Mouse (Mus musculus) forebrain, embryonic 12.5 days (tissue): ENCODE data around the gene Rrp15. TPM values are rescaled to one million over a fixed set of nuclear protein-coding genes. Genes with fewer than 3 reads are reported as not detected.

Experiments
- ATAC-seq: fragments of 200-750 bp; cut with Nextera tagmentation; 2 replicates; pipeline ENCODE4 v1.8.0; 2017; ENCODE audit warnings: moderate TSS enrichment; ENCODE audit not compliant: low FRiP score
- H3K27ac ChIP-seq: fragments of 300-500 bp; sonication (generic); 2 replicates; pipeline ENCODE4 v1.5.1; 2016; ENCODE audit warnings: mild to moderate bottlenecking
- H3K27me3 ChIP-seq: fragments of 300-500 bp; sonication (generic); 2 replicates; pipeline ENCODE4 v1.6.1; 2016; ENCODE audit warnings: mild to moderate bottlenecking
- H3K36me3 ChIP-seq: fragments of 300-500 bp; sonication (generic); replicated peaks from 2 replicates; pipeline ENCODE4 v1.6.1; 2016; ENCODE audit warnings: mild to moderate bottlenecking
- H3K4me1 ChIP-seq: fragments of 300-500 bp; sonication (generic); 2 replicates; pipeline ENCODE4 v1.6.1; 2016
- H3K4me2 ChIP-seq: fragments of 300-500 bp; sonication (generic); 2 replicates; pipeline ENCODE4 v1.6.1; 2016; ENCODE audit warnings: mild to moderate bottlenecking, moderate library complexity
- H3K4me3 ChIP-seq: fragments of 300-500 bp; sonication (generic); replicated peaks from 2 replicates; pipeline ENCODE4 v1.5.1; 2016; ENCODE audit warnings: mild to moderate bottlenecking
- H3K9ac ChIP-seq: fragments of 300-500 bp; sonication (generic); 2 replicates; pipeline ENCODE4 v1.6.1; 2016; ENCODE audit warnings: mild to moderate bottlenecking
- H3K9me3 ChIP-seq: fragments of 300-500 bp; sonication (generic); 2 replicates; pipeline ENCODE4 v1.6.1; 2016
- WGBS: fragments of 180-500 bp; shearing (Covaris S2); methylation state at CpG from one replicate; pipeline ENCODE4 v1.1.7; 2016; 5-methylcytosine and 5-hydroxymethylcytosine counted together
- polyA plus RNA-seq: library from polyadenylated mRNA; unstranded; fragments of >200 nt; fragmentation: Nextera tagmentation; extraction: Ambion mirVana; gene quantifications from 2 replicates; pipeline ENCODE4 v1.2.1, GENCODE M21; 2016

Gene Rrp15
- polyA plus RNA-seq, 1 experiment from 2014 or later: 58.8 TPM

GRCm38 (mm10) chr1:186692370-186692769, 56.8 kb downstream of the Rrp15 start:
- ATAC-seq: no peak
- no peak overlapping the region for H3K9ac ChIP-seq
- no peaks in the 10 kb centered on the region for H3K36me3 ChIP-seq
- H3K4me1 ChIP-seq: no peaks in the 10 kb centered on the region; the same call in 1 of the 2 replicates
- no peaks in the 10 kb centered on the region for H3K9me3 ChIP-seq
- no peaks in the 10 kb centered on the region for H3K27me3 ChIP-seq
- H3K27ac ChIP-seq: no peak overlapping the region
- H3K4me2 ChIP-seq: no peak overlapping the region
- 93% methylated on average over 4 of the region's 4 CpGs for WGBS
- H3K4me3 ChIP-seq: no peak overlapping the region

- 86% methylated on average over 9 of the region's 9 CpGs for WGBS
- Histone ChIP-seq H3K4me2 (no peak overlapping the region), H3K36me3 (no peaks in the 10 kb centered on the region), H3K27ac (no peak overlapping the region), H3K9me3 (no peaks in the 10 kb centered on the region), H3K4me1 (no peaks in the 10 kb centered on the region; the same call in 1 of the 2 replicates), H3K4me3 (no peak overlapping the region), H3K9ac (no peak overlapping the region), H3K27me3 (no peaks in the 10 kb centered on the region)
- no peak for ATAC-seq
Observed at GRCm38 (mm10) chr1:186691708-186692107, 57.5 kb downstream of the Rrp15 start.

GRCm38 (mm10) chr1:186684041-186684440, 65.1 kb downstream of the Rrp15 start:
- no peak for ATAC-seq
- H3K4me2 ChIP-seq: no peak overlapping the region
- no peaks in the 10 kb centered on the region for H3K9me3 ChIP-seq
- H3K4me1 ChIP-seq: peaks cover 9% of the 10 kb centered on the region
- H3K36me3 ChIP-seq: no peaks in the 10 kb centered on the region
- WGBS: 94% methylated on average over 3 of the region's 3 CpGs
- no peak overlapping the region for H3K4me3 ChIP-seq
- H3K27me3 ChIP-seq: no peaks in the 10 kb centered on the region
- H3K27ac ChIP-seq: no peak overlapping the region
- no peak overlapping the region for H3K9ac ChIP-seq

DNA sequence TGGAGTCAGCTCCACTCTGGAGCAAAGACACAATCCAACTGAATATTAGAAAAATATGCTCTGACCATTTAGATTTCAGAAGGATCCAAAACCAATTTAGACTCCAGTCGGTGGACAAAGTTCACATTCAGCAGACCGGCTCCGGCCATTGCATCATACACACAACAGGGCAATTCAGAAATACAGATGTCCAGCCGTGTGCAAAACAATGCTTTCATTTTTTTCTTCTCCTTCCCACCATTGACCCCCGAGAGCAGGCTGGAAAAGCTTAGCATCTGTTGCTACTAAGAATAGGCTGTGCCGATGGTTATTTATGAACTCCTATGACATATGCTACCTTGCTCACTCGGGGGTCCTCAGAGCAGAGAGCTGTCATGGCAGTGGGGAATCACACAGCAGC, 66.6 kb downstream of the Rrp15 start:
- no peak overlapping the region for H3K9ac ChIP-seq
- ATAC-seq: no peak
- no peak overlapping the region for H3K4me3 ChIP-seq
- no peaks in the 10 kb centered on the region for H3K9me3 ChIP-seq
- H3K4me2 ChIP-seq: no peak overlapping the region
- H3K27ac ChIP-seq: no peak overlapping the region
- H3K36me3 ChIP-seq: no peaks in the 10 kb centered on the region
- WGBS: 41% methylated on average over 7 of the region's 7 CpGs
- H3K4me1 ChIP-seq: peaks cover 9% of the 10 kb centered on the region
- no peaks in the 10 kb centered on the region for H3K27me3 ChIP-seq

DNA sequence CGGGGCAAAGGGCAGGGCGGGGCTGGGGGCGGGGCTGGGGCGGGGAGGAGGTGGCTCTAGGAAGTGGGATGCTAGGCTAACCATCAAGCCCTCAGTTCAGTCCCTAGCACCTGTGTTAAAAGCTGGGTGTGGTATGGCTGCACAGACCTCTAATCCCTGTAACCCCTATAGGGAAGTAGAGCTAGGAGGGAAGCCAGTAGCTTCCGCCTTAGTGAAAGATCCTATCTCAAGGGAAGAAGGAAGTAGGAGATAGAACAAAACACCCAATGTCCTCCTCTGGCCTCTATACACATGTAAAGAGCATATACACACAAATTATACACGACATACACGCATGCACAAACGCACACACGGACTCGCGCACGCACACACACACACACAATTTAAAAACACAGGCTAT, 71.5 kb downstream of the Rrp15 start:
- H3K27ac ChIP-seq: no peak overlapping the region
- no peak overlapping the region for H3K4me3 ChIP-seq
- no peaks in the 10 kb centered on the region for H3K27me3 ChIP-seq
- no peak overlapping the region for H3K9ac ChIP-seq
- no peak overlapping the region for H3K4me2 ChIP-seq
- no peaks in the 10 kb centered on the region for H3K36me3 ChIP-seq
- H3K9me3 ChIP-seq: no peaks in the 10 kb centered on the region
- 87% methylated on average over 12 of the region's 12 CpGs for WGBS
- no peak for ATAC-seq
- peaks cover 10% of the 10 kb centered on the region for H3K4me1 ChIP-seq

DNA sequence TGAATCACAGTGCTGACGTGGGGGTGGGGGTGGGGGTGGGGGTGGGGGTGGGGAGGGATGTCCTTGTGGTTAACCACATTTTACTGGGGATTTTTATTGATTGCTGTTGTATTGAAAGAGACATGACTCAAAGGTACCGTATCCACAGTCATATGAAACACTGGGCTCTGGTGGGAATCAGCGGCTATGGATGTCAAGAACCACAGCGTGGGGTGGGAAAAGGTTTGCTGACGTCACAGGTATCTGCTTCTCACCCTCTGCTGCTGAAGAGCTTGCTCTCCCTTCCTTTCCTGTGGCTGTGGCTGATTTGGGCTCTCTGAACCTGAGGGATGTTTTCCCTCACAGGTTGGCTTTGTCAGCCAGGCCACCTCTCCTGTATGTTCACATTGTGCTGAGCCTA, 73.0 kb downstream of the Rrp15 start:
- H3K9me3 ChIP-seq: no peaks in the 10 kb centered on the region
- no peaks in the 10 kb centered on the region for H3K36me3 ChIP-seq
- no peak overlapping the region for H3K27ac ChIP-seq
- H3K9ac ChIP-seq: no peak overlapping the region
- ATAC-seq: no peak
- H3K27me3 ChIP-seq: no peaks in the 10 kb centered on the region
- H3K4me2 ChIP-seq: no peak overlapping the region
- no peak overlapping the region for H3K4me3 ChIP-seq
- 69% methylated on average over 5 of the region's 5 CpGs for WGBS
- 0 out of 2 replicates have a peak, but pooled peaks cover 5% of the 10 kb centered on the region for H3K4me1 ChIP-seq

DNA sequence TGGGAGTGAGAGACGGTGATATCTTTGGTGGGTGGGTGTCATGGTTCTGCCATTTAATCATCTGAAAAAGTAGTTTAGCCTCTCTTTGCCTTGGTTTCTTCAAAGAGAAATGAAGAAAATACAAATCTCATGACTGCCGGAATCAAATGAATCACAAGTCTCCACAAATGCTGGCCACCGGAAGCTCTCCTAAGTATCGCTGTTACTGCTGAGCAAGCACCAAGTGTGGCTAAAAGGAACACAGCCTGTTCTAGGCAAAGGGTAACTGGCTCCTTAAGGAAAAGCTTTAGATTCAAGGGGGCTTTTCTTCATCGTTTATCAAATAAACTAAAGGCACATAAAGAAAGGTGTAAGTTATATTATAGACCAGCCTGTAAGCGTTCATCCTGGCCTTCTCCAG, 73.9 kb downstream of the Rrp15 start:
- Histone ChIP-seq H3K9ac (no peak overlapping the region), H3K27ac (no peak overlapping the region), H3K4me1 (0 out of 2 replicates have a peak, but pooled peaks cover 5% of the 10 kb centered on the region), H3K4me2 (no peak overlapping the region), H3K9me3 (no peaks in the 10 kb centered on the region), H3K36me3 (no peaks in the 10 kb centered on the region), H3K4me3 (no peak overlapping the region), H3K27me3 (no peaks in the 10 kb centered on the region)
- ATAC-seq: no peak
- 84% methylated on average over 6 of the region's 6 CpGs for WGBS

DNA sequence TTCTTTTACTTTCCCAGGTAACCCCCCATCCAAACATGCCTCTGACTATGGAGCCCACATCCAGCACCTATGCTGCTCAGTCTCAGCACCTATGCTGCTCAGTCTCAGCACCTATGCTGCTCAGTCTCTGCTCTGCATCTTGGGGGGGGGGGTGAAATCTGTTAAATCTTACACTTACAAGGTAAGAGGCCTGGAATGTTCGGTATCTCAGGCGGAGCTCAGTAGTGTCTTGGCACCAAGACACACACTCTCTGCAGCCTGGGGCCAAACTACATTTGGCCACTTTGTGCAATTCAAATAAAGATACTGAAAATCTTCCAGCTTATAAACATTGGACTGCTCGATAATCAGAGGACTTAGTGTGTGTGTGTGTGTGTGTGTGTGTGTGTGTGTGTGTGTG, 74.5 kb downstream of the Rrp15 start:
- no peak for ATAC-seq
- 87% methylated on average over 3 of the region's 3 CpGs for WGBS

DNA sequence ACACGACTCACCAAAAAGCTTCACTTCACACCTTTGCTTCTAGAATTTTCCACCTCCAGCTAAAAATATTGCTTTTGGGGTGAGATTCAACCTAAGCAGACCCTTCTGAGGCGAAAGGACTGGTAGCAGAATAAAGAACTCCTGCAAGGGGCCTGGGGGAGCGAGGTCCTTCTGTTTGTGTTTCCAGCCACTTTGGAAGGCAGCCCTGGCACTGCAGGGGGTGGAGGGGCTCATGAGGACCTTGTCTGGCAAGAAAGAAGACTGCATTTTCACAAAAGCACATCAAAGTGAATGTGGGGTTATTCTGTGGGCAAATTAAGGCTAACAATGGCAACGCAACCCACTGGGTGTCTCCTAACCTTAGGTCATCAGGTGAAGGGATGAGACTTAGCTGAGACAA, 76.0 kb downstream of the Rrp15 start:
- H3K4me3 ChIP-seq: no peak overlapping the region
- H3K36me3 ChIP-seq: no peaks in the 10 kb centered on the region
- H3K4me1 ChIP-seq: 0 out of 2 replicates have a peak, but pooled peaks cover 5% of the 10 kb centered on the region
- no peak for ATAC-seq
- no peak overlapping the region for H3K4me2 ChIP-seq
- H3K27ac ChIP-seq: no peak overlapping the region
- no peaks in the 10 kb centered on the region for H3K27me3 ChIP-seq
- H3K9me3 ChIP-seq: no peaks in the 10 kb centered on the region
- WGBS: 70% methylated on average over 4 of the region's 4 CpGs
- no peak overlapping the region for H3K9ac ChIP-seq

More for the DNA sequence above, 74.5 kb downstream of the Rrp15 start:
- H3K4me3 ChIP-seq: no peak overlapping the region
- no peak overlapping the region for H3K27ac ChIP-seq
- H3K9me3 ChIP-seq: no peaks in the 10 kb centered on the region
- H3K4me1 ChIP-seq: 0 out of 2 replicates have a peak, but pooled peaks cover 5% of the 10 kb centered on the region
- H3K9ac ChIP-seq: no peak overlapping the region
- no peaks in the 10 kb centered on the region for H3K27me3 ChIP-seq
- H3K36me3 ChIP-seq: no peaks in the 10 kb centered on the region
- no peak overlapping the region for H3K4me2 ChIP-seq

Other genes starting within 250 kb of the Rrp15 start
- 20.5 and 23.0 TPM in 2 replicates for gene Tgfb2, start 43.4 kb downstream of the Rrp15 start, polyA plus RNA-seq
- 0.08 TPM in 1 of 2 replicates, not detected in the other for gene D1Pas1, start 218.1 kb upstream of the Rrp15 start, polyA plus RNA-seq